Mouse (Mus musculus) heart, embryonic 13.5 days (tissue): Measurements from ENCODE around the gene Gm42372. TPM values are rescaled to one million over a fixed set of nuclear protein-coding genes. Genes with fewer than 3 reads are reported as not detected.

ENCODE experiments used
- ATAC-seq: fragments of 200-750 bp; cut with Nextera tagmentation; 2 replicates; pipeline ENCODE4 v1.8.0; 2017; ENCODE audit warnings: moderate TSS enrichment; ENCODE audit not compliant: insufficient number of reproducible peaks, low FRiP score, low TSS enrichment; ENCODE audit errors: extremely low read depth
- H3K27ac ChIP-seq: fragments of 300-500 bp; sonication (generic); replicated peaks from 2 replicates; pipeline ENCODE4 v1.5.1; 2015; ENCODE audit warnings: moderate library complexity, mild to moderate bottlenecking, inconsistent platforms
- H3K27me3 ChIP-seq: fragments of 300-500 bp; sonication (generic); replicated peaks from 2 replicates; pipeline ENCODE4 v1.6.1; 2015; ENCODE audit warnings: mild to moderate bottlenecking, inconsistent platforms
- H3K36me3 ChIP-seq: fragments of 300-500 bp; sonication (generic); 2 replicates; pipeline ENCODE4 v1.6.1; 2015; ENCODE audit warnings: mild to moderate bottlenecking, inconsistent platforms
- H3K4me1 ChIP-seq: fragments of 300-500 bp; sonication (generic); 2 replicates; pipeline ENCODE4 v1.6.1; 2015; ENCODE audit warnings: inconsistent platforms
- H3K4me2 ChIP-seq: fragments of 300-500 bp; sonication (generic); 2 replicates; pipeline ENCODE4 v1.6.1; 2015; ENCODE audit warnings: inconsistent platforms, mild to moderate bottlenecking, moderate library complexity
- H3K4me3 ChIP-seq: fragments of 300-500 bp; sonication (generic); 2 replicates; pipeline ENCODE4 v1.5.1; 2015; ENCODE audit warnings: moderate library complexity, mild to moderate bottlenecking, inconsistent platforms
- H3K9ac ChIP-seq: fragments of 300-500 bp; sonication (generic); 2 replicates; pipeline ENCODE4 v1.6.1; 2015; ENCODE audit warnings: inconsistent platforms, mild to moderate bottlenecking, moderate library complexity
- H3K9me3 ChIP-seq: fragments of 300-500 bp; sonication (generic); 2 replicates; pipeline ENCODE4 v1.6.1; 2016; ENCODE audit warnings: inconsistent platforms
- WGBS: fragments of 180-500 bp; shearing (Covaris S2); methylation state at CpG from one replicate; pipeline ENCODE4 v1.1.7; 2015; ENCODE audit warnings: mixed read lengths; 5-methylcytosine and 5-hydroxymethylcytosine counted together
- polyA plus RNA-seq: library from polyadenylated mRNA; unstranded; fragments of >200 nt; fragmentation: Nextera tagmentation; extraction: Ambion mirVana; gene quantifications from 2 replicates; pipeline ENCODE4 v1.2.1, GENCODE M21; 2015

Gm42372 gene
- polyA plus RNA-seq, 1 experiment from 2014 or later, result 0.09 TPM

DNA sequence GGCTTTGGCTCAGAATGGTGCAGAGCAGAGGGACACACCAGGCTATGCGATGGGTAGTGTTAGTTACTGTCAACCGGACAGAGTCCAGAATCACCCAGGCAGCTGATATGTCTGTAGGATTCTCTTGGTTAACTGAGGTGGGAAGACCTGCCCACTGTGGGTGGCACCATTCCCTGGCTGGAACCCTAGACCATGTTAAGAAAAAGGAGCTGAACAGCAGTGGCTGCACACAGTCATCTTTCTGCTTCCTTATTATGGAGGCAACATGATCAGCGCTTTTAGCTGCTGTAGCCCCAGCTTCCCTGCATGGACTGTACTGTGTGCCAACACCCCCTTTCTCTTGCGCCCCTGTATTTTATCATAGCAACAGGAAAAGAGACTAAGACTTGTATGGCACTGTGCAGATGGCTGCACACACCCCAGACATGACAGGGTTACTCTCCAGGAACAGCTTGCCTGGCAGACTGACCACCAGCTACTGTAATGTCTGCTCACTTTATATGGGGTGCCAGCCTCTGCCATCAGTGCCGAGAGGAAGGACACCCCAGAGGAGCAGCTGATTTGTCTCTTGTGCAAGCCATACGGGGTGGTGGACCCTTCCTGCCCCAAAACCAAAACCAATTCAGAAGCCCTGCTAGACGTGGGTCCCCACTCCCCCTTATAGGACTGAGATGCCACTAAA lies 29.2 kb downstream of the Gm42372 start:
- Histone ChIP-seq H3K9me3 (no peaks in the 10 kb centered on the region), H3K4me3 (no peak overlapping the region), H3K27ac (no peak overlapping the region), H3K4me1 (peaks cover 14% of the 10 kb centered on the region), H3K36me3 (peaks cover 100% of the 10 kb centered on the region), H3K27me3 (no peaks in the 10 kb centered on the region), H3K9ac (no peak overlapping the region), H3K4me2 (no peak overlapping the region)
- ATAC-seq, result no peak
- 87% methylated on average over 7 of the region's 7 CpGs for WGBS

DNA sequence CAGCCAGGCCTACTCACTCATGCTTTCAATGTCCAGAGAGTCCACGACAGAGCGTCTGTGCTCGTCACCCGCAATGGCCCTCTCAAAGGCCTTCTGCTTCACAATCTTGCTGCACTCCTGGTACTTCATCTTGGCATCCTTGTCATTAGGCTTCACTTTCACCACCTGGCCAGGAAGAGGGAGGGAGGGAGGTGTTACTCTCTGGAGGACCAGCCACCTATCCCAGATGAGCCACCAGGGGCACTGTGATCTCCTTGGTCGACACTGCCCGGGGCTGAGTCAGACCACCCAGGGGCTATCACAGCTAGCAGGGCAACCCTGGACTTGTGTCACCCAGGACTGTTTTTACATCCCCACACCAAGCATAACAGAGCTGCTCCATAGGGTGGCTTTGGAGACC lies 32.5 kb downstream of the Gm42372 start:
- Histone ChIP-seq H3K9ac (no peak overlapping the region), H3K4me2 (no peak overlapping the region)

DNA sequence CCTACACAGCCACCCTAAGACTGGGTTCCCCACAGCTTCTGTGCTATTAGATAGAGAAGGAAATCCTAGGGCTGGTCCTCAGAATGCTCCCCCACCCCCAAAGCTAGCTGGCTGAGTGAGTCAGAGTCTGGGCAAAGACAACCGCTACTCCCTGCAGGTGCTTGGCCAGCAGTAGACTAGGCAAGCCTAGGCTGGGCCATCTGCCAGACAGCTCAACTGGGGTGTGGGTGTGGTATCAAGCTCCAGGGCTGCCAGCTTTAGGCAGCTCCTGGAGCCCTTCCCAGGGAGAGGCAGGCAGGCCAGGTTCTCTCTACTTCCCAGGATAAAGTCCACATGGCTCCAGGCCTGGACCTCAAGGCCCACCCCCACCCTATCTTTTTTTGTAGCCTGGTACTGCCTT lies 34.1 kb downstream of the Gm42372 start:
- WGBS, result 47% methylated on average over 1 of the region's 1 CpGs

More for the DNA sequence above, 32.5 kb downstream of the Gm42372 start:
- WGBS, result 82% methylated on average over 6 of the region's 6 CpGs
- H3K27ac ChIP-seq, result no peak overlapping the region
- no peak for ATAC-seq
- H3K36me3 ChIP-seq, result peaks cover 91% of the 10 kb centered on the region
- no peaks in the 10 kb centered on the region for H3K9me3 ChIP-seq
- no peak overlapping the region for H3K4me3 ChIP-seq
- no peaks in the 10 kb centered on the region for H3K27me3 ChIP-seq
- peaks cover 32% of the 10 kb centered on the region for H3K4me1 ChIP-seq

DNA sequence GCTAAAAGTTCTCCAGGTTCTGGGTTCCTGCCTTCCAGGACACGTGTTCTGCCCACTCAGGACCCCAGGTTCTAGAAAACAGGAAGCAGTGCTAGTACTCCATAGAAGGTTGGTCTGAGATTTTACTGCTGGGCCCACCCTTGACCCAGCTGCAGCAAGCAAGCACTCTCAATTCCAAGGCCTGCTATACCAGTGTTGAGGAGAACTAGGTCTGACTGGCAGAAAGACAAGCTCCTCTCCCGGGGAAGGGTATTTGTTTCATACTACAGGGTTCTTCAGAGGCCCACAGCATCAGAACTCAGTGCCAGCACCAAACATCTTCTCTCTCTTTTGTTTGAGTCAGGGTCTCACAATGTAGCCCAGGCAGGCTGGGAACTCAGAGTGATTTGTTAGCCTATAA lies 35.0 kb downstream of the Gm42372 start:
- no peaks in the 10 kb centered on the region for H3K9me3 ChIP-seq
- ATAC-seq, result no peak
- no peak overlapping the region for H3K4me2 ChIP-seq
- peak overlapping the region; percentile 81 for H3K27ac ChIP-seq
- no peaks in the 10 kb centered on the region for H3K27me3 ChIP-seq
- H3K9ac ChIP-seq, result peak overlapping the region; percentile 30
- 84% methylated on average over 2 of the region's 2 CpGs for WGBS
- peaks cover 41% of the 10 kb centered on the region for H3K4me1 ChIP-seq
- H3K36me3 ChIP-seq, result peaks cover 91% of the 10 kb centered on the region
- H3K4me3 ChIP-seq, result no peak overlapping the region

More for the DNA sequence above, 34.1 kb downstream of the Gm42372 start:
- Histone ChIP-seq H3K36me3 (peaks cover 91% of the 10 kb centered on the region), H3K4me1 (peaks cover 32% of the 10 kb centered on the region), H3K27me3 (no peaks in the 10 kb centered on the region), H3K9me3 (no peaks in the 10 kb centered on the region), H3K9ac (peak overlapping the region; percentile 30), H3K4me3 (no peak overlapping the region), H3K27ac (peak overlapping the region; percentile 81), H3K4me2 (0 out of 2 replicates have a peak overlapping the region, but pooled peaks have one; percentile 7)
- peak; percentile 74 for ATAC-seq

DNA sequence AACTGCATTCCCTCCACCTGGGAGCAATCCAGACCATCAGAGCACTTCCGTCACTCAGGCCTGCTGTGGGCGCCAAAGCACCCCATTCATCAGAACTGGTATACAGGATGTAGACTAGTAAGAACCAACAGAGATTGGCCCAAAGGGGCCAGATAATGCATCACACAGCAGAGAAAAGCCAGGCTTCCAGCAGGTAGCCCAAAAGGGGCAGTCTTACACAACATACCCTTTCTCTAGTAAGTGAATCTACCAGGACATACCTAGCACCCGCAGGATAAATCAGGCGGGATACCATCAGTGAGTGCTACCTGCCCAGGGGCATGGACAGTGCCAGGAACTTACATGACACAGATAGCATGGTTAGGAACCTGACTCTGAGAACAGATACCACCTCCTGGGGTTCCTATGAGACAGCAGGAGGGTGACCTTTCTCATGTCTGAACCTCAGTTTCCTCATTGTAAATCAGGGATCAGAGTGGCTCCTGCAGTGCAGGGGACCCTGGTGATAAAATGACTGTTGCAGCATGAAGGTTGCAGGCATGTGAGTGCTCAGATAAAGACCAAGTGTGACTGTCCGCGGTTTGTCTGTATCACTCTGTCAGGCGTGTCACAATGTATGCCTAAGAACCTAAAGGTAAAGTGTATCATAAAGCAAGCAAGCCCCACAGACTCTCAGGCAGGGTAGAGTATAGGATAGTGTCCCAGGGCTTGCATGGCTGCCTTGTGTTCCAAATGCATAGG lies 36.7 kb downstream of the Gm42372 start:
- no peak for ATAC-seq
- Histone ChIP-seq H3K27ac (no peak overlapping the region), H3K27me3 (no peaks in the 10 kb centered on the region), H3K9ac (0 out of 2 replicates have a peak overlapping the region, but pooled peaks have one; percentile 19), H3K4me1 (peaks cover 57% of the 10 kb centered on the region), H3K9me3 (no peaks in the 10 kb centered on the region), H3K36me3 (peaks cover 85% of the 10 kb centered on the region), H3K4me2 (no peak overlapping the region), H3K4me3 (no peak overlapping the region)
- 76% methylated on average over 7 of the region's 7 CpGs for WGBS

DNA sequence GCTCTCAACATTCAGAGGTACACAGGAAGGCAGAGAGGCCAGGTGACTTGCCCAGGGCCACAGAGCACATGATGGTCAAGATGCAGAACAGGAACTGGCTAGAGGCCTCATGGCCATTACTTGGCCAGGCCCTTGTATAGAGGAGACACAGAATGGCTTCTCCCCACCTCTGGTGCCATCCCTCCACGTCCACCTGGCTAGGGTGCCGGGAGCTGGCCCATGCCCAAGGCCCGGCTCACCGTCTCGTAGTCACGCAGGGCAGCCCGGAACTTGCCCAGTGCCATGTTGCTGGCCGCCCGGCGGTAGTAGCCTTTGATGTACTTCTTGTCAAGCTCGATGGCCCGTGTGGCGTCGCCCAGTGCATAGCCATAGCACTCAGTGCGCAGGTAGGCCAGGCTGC lies 39.3 kb downstream of the Gm42372 start:
- H3K4me1 ChIP-seq, result peaks cover 68% of the 10 kb centered on the region
- no peaks in the 10 kb centered on the region for H3K9me3 ChIP-seq
- 95% methylated on average over 15 of the region's 15 CpGs for WGBS
- H3K36me3 ChIP-seq, result peaks cover 60% of the 10 kb centered on the region
- H3K4me2 ChIP-seq, result no peak overlapping the region
- H3K4me3 ChIP-seq, result no peak overlapping the region
- no peak for ATAC-seq
- no peak overlapping the region; the same call in 1 of the 2 replicates for H3K9ac ChIP-seq
- no peaks in the 10 kb centered on the region for H3K27me3 ChIP-seq
- H3K27ac ChIP-seq, result no peak overlapping the region

DNA sequence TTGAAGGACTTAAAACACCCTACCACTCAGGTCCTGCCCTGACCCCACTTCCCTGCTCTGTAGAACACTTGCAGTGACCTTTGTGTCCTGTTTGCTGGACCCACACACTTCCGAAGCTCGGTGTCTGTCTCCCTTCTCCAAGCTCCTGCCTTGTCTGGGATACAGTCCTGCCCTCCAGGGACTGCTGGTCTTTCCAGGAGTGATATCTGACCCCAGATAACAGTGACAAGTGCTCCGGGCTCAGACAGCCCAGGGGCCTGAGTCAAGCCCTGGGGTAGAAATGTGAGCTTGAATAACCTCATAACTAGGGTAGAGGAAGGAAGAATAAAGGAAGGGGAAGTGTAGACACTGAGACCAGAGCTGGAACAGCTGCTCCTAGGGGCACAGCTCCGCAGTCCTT lies 40.8 kb downstream of the Gm42372 start:
- WGBS, result 29% methylated on average over 4 of the region's 4 CpGs
- no peaks in the 10 kb centered on the region for H3K27me3 ChIP-seq
- H3K9ac ChIP-seq, result peak overlapping the region; percentile 92
- H3K4me2 ChIP-seq, result peak overlapping the region; percentile 89
- no peaks in the 10 kb centered on the region for H3K9me3 ChIP-seq
- ATAC-seq, result no peak
- peak overlapping the region; percentile 0; the same call in 1 of the 2 replicates for H3K4me3 ChIP-seq
- H3K4me1 ChIP-seq, result peaks cover 56% of the 10 kb centered on the region
- peaks cover 51% of the 10 kb centered on the region for H3K36me3 ChIP-seq
- peak overlapping the region; percentile 83 for H3K27ac ChIP-seq

DNA sequence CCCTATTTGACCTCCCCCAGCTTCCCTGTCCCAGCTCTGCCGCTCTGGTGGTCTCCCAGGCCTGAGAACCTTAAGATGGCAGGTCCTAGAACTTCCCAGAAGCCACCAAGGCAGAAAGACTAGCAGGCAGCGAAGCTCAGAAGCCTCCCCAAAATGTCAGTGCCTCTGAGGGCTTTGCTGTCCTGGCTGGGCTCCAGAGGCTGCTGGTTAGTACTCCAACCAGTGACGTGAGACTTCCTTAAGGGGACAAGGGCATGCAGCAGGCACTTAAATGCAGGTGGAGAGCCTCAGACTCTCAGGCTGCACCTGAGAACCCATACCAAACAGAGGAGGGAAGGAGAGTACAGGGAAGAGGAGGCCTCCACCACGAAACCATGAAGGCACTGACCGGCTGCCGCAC lies 41.3 kb downstream of the Gm42372 start:
- no peaks in the 10 kb centered on the region for H3K9me3 ChIP-seq
- WGBS, result 66% methylated on average over 6 of the region's 6 CpGs
- peaks cover 49% of the 10 kb centered on the region for H3K36me3 ChIP-seq
- no peak for ATAC-seq
- H3K4me3 ChIP-seq, result peak overlapping the region; percentile 0; the same call in 1 of the 2 replicates
- H3K9ac ChIP-seq, result peak overlapping the region; percentile 92
- H3K4me2 ChIP-seq, result peak overlapping the region; percentile 89
- H3K4me1 ChIP-seq, result peaks cover 59% of the 10 kb centered on the region
- H3K27ac ChIP-seq, result peak overlapping the region; percentile 83
- no peaks in the 10 kb centered on the region for H3K27me3 ChIP-seq

DNA sequence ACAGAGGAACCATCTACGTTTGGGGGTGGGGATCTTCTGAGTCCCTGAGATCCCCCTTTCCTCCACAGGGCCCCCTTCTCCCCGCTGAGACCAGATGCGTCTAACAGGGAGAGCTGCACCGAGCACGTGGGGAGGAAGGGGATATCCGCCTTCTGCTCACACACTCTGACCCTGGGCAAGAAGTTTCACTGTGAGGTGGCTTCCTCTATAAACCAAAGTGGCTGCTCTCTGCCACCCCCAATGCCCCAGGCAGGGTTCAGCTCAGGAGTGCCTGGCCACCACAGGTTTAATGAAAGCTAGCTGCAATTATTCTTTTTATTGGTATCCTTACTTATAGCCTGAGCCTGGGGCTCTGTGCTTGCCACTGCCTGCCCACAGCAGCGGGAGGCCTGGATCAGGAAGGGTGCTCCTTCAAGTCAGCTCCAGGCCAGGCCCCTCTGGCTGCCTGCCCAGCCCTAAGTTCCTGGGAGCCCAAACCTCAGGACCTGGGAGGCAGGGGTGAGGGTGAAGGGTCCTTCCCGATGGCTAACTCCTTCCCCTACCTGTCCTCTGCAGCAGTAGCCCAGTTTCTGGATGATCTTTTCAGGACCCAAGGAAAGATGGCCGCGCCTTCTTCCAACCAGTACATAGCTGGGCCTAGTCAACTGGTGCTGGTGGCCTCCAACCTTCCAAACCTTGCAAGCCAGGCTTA lies 42.1 kb downstream of the Gm42372 start:
- WGBS, result 70% methylated on average over 10 of the region's 10 CpGs
- H3K27ac ChIP-seq, result peak overlapping the region; percentile 83
- peak overlapping the region; percentile 92 for H3K9ac ChIP-seq
- peaks cover 41% of the 10 kb centered on the region for H3K36me3 ChIP-seq
- H3K9me3 ChIP-seq, result no peaks in the 10 kb centered on the region
- H3K4me1 ChIP-seq, result peaks cover 57% of the 10 kb centered on the region
- ATAC-seq, result no peak
- H3K4me3 ChIP-seq, result no peak overlapping the region
- peak overlapping the region; percentile 89 for H3K4me2 ChIP-seq
- H3K27me3 ChIP-seq, result no peaks in the 10 kb centered on the region

DNA sequence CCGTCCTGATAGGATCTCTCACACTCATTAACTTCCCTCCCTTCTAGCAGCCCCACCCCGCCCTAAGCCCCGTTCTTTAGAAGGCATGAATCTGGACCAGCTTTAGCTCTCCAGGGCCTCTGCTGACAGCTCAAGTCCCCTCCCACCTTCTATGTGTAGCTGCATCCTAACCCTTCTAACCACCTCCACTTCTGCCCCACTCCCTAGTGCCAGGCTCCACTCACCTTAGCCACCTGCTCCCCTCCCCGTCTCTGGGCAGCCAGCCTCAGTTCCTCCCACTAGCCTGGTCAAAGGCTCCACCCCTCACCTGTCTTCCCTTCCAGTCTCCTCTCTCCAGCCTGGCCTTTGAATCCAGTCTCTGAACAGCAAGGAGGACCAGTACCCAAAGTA lies 42.6 kb downstream of the Gm42372 start:
- 43% methylated on average over 4 of the region's 4 CpGs for WGBS
- H3K4me1 ChIP-seq, result peaks cover 55% of the 10 kb centered on the region
- H3K9me3 ChIP-seq, result no peaks in the 10 kb centered on the region
- peaks cover 38% of the 10 kb centered on the region for H3K36me3 ChIP-seq
- peak overlapping the region; percentile 83 for H3K27ac ChIP-seq
- H3K4me3 ChIP-seq, result peak overlapping the region; percentile 90
- H3K9ac ChIP-seq, result peak overlapping the region; percentile 92
- peak overlapping the region; percentile 89 for H3K4me2 ChIP-seq
- no peaks in the 10 kb centered on the region for H3K27me3 ChIP-seq
- no peak for ATAC-seq

DNA sequence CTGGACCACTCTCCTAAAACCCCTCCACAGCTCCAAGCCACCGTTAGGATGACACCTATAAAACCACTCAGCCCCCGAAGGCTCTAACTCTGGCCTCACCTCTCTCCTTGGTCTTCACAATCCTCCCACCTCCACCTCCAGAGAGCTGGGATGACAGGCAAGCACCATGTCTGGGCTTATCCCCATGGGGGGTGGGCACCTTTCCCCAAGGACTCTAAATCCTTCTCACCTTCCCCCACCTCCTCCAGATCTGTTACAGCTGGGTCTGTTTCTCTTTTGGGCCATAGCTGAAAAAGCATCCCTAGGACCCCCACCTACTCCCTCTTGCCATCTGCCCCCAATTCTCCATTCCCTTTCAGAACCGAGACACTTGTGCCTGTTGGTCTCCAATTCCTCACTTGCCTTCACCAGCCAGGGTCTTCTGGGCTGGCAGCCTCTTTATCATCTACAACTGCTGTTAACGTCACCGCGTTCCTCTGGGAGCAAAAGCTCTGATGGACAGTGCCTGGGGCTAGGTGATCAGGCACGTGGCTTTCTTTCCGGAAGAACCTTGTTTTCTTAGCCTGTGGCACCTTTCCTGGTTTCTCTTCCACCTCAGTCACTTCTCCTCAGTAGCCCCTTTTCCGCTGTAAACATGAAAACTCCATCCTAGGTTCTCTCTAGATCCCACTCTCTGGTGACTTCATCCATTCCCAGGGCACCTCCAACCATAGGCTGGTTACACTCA lies 43.2 kb downstream of the Gm42372 start:
- H3K27ac ChIP-seq, result no peak overlapping the region
- H3K9ac ChIP-seq, result peak overlapping the region; percentile 92
- H3K4me2 ChIP-seq, result peak overlapping the region; percentile 89
- H3K27me3 ChIP-seq, result no peaks in the 10 kb centered on the region
- 43% methylated on average over 9 of the region's 9 CpGs for WGBS
- no peak for ATAC-seq
- H3K4me1 ChIP-seq, result peaks cover 55% of the 10 kb centered on the region
- peaks cover 38% of the 10 kb centered on the region for H3K36me3 ChIP-seq
- no peaks in the 10 kb centered on the region for H3K9me3 ChIP-seq
- H3K4me3 ChIP-seq, result peak overlapping the region; percentile 90
